Mouse (Mus musculus) liver, postnatal 0 days (tissue): ENCODE data around the gene Tmem260.

Experiments used
- CTCF ChIP-seq: sonication (generic); IDR thresholded peaks from 2 replicates; pipeline ENCODE4 v1.5.1; 2016; ENCODE audit warnings: antibody characterized with exemption, low read depth
- EP300 ChIP-seq: IDR thresholded peaks from 2 replicates; pipeline ENCODE4 v1.6.1; 2016; ENCODE audit warnings: antibody characterized with exemption, low read depth, mild to moderate bottlenecking

DNA sequence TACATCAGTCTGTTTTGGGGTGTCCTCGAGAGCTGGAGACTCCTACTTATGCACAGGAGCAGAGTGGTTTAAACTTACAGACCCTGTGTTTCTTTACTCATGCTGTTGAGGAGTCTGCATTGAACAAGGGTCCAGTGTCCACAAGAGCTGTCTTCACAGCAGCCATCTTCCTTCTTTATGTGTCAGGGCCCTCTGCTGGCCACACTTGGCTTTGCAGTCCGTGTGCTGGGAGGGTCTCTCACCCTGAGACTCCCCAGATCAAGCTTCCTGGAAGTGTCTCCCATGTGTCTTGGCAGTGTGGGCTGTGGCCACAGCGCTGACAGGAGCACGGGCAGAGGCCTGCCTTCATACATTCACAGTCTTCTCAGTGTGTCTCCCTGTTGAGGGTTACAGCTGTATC lies 48.0 kb downstream of the Tmem260 start:
- TF ChIP-seq CTCF, result peak; percentile 83
- no peak for TF ChIP-seq EP300
